Mouse (Mus musculus) intestine, embryonic 14.5 days (tissue): ENCODE results near the gene Kri1. TPM values are rescaled to one million over a fixed set of nuclear protein-coding genes. Genes with fewer than 3 reads are reported as not detected.
"Not testable (repeated sequence)": the region's sequence is repeated elsewhere in the genome, so short reads cannot be mapped to it uniquely, and the experiment has no call there.

Source experiments
- ATAC-seq: fragments of 200-750 bp; cut with Nextera tagmentation; replicated peaks from 2 replicates; pipeline ENCODE4 v1.8.0; 2017; ENCODE audit warnings: low read depth, moderate number of reproducible peaks, moderate TSS enrichment, moderate library complexity; ENCODE audit not compliant: low FRiP score, low TSS enrichment
- DNase-seq: peaks from one replicate; pipeline ENCODE4 v3.0.0-alpha.2; 2018; ENCODE audit warnings: low spot score
- H3K27ac ChIP-seq: fragments of 300-500 bp; sonication (generic); 2 replicates; pipeline ENCODE4 v1.5.1; 2014; ENCODE audit warnings: low read depth, mild to moderate bottlenecking, control low read depth
- H3K27me3 ChIP-seq: fragments of 300-500 bp; sonication (generic); replicated peaks from 2 replicates; pipeline ENCODE4 v1.6.1; 2014; ENCODE audit warnings: low read length, control low read depth; ENCODE audit not compliant: control insufficient read depth, insufficient read depth
- H3K36me3 ChIP-seq: fragments of 300-500 bp; sonication (generic); 2 replicates; pipeline ENCODE4 v1.6.1; 2014; ENCODE audit warnings: low read length, control low read depth; ENCODE audit not compliant: control insufficient read depth, insufficient read depth
- H3K4me1 ChIP-seq: fragments of 300-500 bp; sonication (generic); replicated peaks from 2 replicates; pipeline ENCODE4 v1.6.1; 2014; ENCODE audit warnings: low read length, control low read depth, mixed read lengths; ENCODE audit not compliant: control insufficient read depth, insufficient read depth
- H3K4me2 ChIP-seq: fragments of 300-500 bp; sonication (generic); 2 replicates; pipeline ENCODE4 v1.6.1; 2014; ENCODE audit warnings: low read length
- H3K4me3 ChIP-seq: fragments of 300-500 bp; sonication (generic); 2 replicates; pipeline ENCODE4 v1.5.1; 2014; ENCODE audit warnings: low read depth, low read length, control low read depth, mixed read lengths
- H3K9ac ChIP-seq: fragments of 300-500 bp; sonication (generic); 2 replicates; pipeline ENCODE4 v1.6.1; 2014; ENCODE audit warnings: mild to moderate bottlenecking, low read length
- H3K9me3 ChIP-seq: fragments of 300-500 bp; sonication (generic); 2 replicates; pipeline ENCODE4 v1.6.1; 2016; ENCODE audit warnings: low read length, control low read depth; ENCODE audit not compliant: control insufficient read depth
- WGBS: fragments of 180-500 bp; shearing (Covaris S2); extraction: QIAGEN DNeasy Blood & Tissue Kit; methylation state at CpG from one replicate; pipeline ENCODE4 v1.1.7; 2014; 5-methylcytosine and 5-hydroxymethylcytosine counted together
- polyA plus RNA-seq: library from polyadenylated mRNA; unstranded; fragments of >200 nt; fragmentation: Nextera tagmentation; extraction: Ambion mirVana; gene quantifications from 2 replicates; pipeline ENCODE4 v1.2.1, GENCODE M21; 2014

Kri1 gene
- polyA plus RNA-seq, 1 experiment from 2014 or later, result 12.8 TPM

DNA sequence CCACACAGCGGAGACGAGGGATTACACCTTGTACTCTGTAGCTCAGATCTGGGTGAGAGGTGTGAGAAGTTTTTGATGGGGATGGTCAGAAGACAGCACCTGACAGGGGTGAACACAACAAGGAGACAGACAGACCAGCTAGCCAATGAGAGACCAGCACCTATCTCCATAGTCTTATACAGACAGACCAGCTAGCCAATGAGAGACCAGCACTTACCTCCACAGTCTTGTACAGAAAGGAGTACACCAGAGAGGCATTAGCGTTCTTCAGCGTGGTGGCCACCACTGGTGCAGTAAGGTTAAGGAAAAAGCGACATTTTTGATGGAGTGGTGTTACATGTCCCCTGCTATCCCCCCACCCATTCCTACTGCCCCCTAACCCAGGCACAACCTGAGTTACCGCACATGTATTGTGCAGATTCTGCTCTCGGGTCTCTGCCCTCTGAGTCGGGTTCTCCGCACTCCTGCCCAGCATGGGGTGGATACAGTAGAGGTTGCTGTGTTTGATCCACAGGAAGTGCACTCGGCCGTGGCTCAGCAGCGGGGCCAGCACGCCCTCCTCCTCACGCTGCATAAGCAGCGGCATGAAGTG is 21.5 kb upstream of the Kri1 start:
- H3K9me3 ChIP-seq, result no peaks in the 10 kb centered on the region
- no peak for ATAC-seq
- no peak overlapping the region for H3K9ac ChIP-seq
- no peak overlapping the region for H3K27ac ChIP-seq
- no peak overlapping the region for H3K4me2 ChIP-seq
- DNase-seq, result no peak
- no peak overlapping the region for H3K4me3 ChIP-seq
- H3K27me3 ChIP-seq, result peaks cover 14% of the 10 kb centered on the region
- no peaks in the 10 kb centered on the region for H3K4me1 ChIP-seq
- H3K36me3 ChIP-seq, result no peaks in the 10 kb centered on the region
- 68% methylated on average over 15 of the region's 15 CpGs for WGBS

DNA sequence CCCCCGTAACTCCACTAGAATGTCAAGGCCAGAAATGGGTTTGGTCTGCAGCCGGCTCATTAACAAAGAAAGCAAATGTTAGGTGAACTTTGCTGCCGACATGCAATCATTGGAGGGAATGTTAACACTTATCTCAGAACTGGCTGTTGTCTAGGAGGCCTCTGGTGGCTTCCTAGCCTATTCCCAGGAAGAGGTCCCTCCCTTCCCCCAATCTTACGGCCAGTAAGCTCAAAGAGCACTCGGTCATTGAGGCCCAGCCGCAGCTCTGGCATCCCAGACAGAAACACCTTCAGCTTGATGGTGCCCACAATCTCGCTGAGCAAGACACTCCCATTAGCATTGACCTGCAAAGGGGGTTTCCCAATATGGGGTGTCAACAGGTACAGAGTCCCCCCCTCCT is 17.3 kb upstream of the Kri1 start:
- Histone ChIP-seq H3K9me3 (no peaks in the 10 kb centered on the region), H3K4me1 (no peaks in the 10 kb centered on the region), H3K27me3 (no peaks in the 10 kb centered on the region), H3K4me2 (no peak overlapping the region), H3K27ac (no peak overlapping the region), H3K36me3 (no peaks in the 10 kb centered on the region), H3K9ac (no peak overlapping the region), H3K4me3 (no peak overlapping the region)
- 74% methylated on average over 7 of the region's 7 CpGs for WGBS
- no peak for DNase-seq
- ATAC-seq, result no peak

DNA sequence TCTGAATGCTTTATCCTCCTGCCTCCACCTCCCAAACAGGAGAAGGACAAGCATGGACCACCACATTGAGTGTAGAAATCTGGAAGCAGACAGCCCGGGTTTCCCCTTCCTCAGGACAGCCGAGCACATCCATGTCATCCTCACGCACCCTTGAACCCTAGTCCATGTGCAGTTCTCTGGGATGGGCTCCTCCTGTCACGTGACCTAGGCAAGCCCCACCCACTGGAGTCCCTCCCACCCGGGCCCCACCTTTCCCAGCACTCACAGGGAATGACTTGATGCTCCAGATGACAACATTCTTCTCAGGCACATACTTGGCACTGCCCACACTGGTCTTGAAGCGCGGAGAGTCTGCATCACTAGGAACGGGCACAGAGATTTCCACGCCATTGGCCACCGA is 11.2 kb upstream of the Kri1 start:
- Histone ChIP-seq H3K36me3 (no peaks in the 10 kb centered on the region), H3K27me3 (no peaks in the 10 kb centered on the region), H3K4me3 (no peak overlapping the region), H3K4me1 (no peaks in the 10 kb centered on the region), H3K9ac (no peak overlapping the region), H3K4me2 (no peak overlapping the region), H3K27ac (no peak overlapping the region), H3K9me3 (no peaks in the 10 kb centered on the region)
- ATAC-seq (no peak), DNase-seq (no peak)
- 87% methylated on average over 10 of the region's 10 CpGs for WGBS

DNA sequence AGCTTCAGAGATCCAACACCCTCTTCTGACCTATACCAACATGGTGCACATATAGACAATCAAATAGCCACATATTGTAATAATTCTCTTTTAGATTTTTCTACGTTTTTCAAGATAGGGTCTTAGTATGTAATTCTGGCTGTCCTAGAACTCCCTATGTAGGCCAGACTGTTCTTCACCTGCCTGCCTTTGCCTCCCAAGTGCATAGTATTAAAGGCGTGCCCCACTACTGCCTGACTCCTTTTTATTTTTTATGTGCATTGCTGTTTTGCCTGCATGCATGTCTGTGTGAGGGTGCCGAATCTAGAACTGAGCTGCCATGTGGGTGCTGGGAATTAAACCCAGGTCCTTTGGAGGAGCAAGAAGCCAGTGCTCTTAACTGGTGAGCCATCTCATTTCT is 4.5 kb upstream of the Kri1 start:
- peak overlapping the region; percentile 72 for H3K4me2 ChIP-seq
- no peak for DNase-seq
- 95% methylated on average over 3 of the region's 3 CpGs for WGBS
- ATAC-seq, result no peak
- H3K4me3 ChIP-seq, result no peak overlapping the region
- H3K36me3 ChIP-seq, result no peaks in the 10 kb centered on the region
- H3K9me3 ChIP-seq, result no peaks in the 10 kb centered on the region
- no peaks in the 10 kb centered on the region for H3K27me3 ChIP-seq
- peaks cover 12% of the 10 kb centered on the region for H3K4me1 ChIP-seq
- no peak overlapping the region for H3K9ac ChIP-seq
- no peak overlapping the region for H3K27ac ChIP-seq

DNA sequence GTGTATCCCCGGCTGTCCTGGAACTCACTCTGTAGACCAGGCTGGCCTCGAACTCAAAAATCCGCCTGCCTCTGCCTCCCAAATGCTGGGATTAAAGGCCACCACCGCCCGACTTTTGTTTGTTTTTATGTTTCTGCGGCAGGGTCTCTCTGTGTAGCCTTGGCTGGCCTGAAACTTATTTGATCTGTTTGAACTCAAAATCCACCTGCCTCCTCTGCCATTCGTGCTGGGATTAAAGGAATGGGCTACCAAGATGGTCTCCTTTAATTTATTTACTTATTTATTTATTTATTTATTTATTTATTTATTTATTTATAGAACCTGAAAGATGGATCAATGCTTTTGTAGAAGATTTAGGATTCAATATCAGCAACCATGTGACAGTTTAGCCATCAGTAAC is 4.1 kb upstream of the Kri1 start:
- not testable (repeated sequence) for H3K36me3 ChIP-seq, H3K27me3 ChIP-seq, ATAC-seq, H3K9me3 ChIP-seq
- peak overlapping the region; percentile 72 for H3K4me2 ChIP-seq
- H3K27ac ChIP-seq, result peak overlapping the region; percentile 85
- peak; percentile 59 for DNase-seq
- peak overlapping the region; percentile 84 for H3K4me3 ChIP-seq
- H3K4me1 ChIP-seq, result peaks cover 16% of the 10 kb centered on the region
- H3K9ac ChIP-seq, result peak overlapping the region; percentile 44
- WGBS, result 16% methylated on average over 7 of the region's 7 CpGs

DNA sequence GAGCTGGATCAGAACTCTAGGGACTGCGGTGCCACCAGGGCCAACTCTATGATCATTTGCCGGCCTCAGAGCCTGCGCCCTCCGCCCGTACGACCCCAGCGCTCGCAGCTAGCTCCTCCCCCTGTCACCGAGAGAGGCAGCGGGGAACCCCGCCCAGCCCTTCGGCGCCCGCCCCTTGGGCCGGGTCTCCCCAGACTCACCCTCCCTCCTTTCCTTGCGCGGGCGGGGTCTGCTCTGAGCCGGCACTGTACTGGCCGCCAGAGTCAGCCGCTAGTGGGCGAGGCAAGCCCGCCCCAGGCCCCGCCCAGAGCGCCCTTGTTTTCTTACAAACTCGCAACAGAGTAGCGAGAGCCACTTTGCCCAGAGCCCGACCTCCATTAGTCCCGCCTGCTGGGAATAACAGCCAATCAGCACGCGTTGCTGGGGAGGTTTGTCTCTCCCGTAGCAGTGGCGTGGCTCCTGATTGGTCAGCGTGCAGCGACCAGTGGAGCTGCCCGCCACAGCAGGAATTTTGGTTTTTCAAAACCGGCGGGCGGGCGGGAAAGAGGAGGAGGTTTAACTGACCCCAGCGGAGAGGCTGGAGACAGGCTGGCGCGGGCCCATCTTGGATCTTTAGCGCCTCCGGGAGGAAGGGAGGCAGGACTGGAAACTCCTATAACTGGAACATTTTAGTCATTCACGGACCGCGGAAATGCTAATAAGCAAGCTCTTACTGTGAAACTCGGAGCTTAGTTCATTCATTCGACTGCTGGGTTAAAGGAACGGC is 3.4 kb upstream of the Kri1 start, which contains the start of gene Cdkn2d:
Gene Cdkn2d (minus strand): TSS at position 386 of the 766 bp plus-strand sequence.
- Histone ChIP-seq H3K27me3 (no peaks in the 10 kb centered on the region), H3K9ac (peak within 1 kb of the TSS; percentile 61), H3K36me3 (no peaks in the 10 kb centered on the region), H3K4me1 (peaks cover 22% of the 10 kb centered on the region), H3K4me2 (peak within 1 kb of the TSS; percentile 72), H3K27ac (peak within 1 kb of the TSS; percentile 85), H3K9me3 (no peaks in the 10 kb centered on the region), H3K4me3 (peak within 1 kb of the TSS; percentile 84)
- WGBS, result under 1% methylated on average over 51 of the region's 51 CpGs
- peak; percentile 99 for DNase-seq
- ATAC-seq, result peak; percentile 96

DNA sequence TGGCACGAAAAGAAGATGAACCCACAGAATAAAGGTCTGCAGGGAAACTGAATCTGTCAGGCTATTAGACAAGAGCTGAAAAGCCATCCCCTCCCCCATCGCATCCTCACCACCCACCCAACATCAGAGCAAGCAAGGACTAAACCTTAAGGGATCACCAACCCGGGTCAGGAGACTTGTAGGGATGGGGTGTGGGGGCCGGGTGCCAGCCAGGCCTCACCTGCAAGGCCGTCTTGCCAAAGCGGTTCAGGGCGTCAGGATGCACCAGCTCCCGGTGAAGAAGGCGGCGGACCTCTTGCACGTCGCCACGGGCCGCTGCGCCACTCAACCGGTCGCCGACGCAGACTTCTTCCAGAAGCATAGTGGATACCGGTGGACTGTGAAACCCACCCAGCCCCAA is 2.8 kb upstream of the Kri1 start:
- H3K27me3 ChIP-seq, result no peaks in the 10 kb centered on the region
- ATAC-seq (0 out of 2 replicates have a peak, but pooled peaks have one; percentile 0), DNase-seq (no peak)
- H3K4me3 ChIP-seq, result peak overlapping the region; percentile 84
- WGBS, result under 1% methylated on average over 20 of the region's 20 CpGs
- H3K4me1 ChIP-seq, result peaks cover 22% of the 10 kb centered on the region
- peak overlapping the region; percentile 72 for H3K4me2 ChIP-seq
- peak overlapping the region; percentile 61 for H3K9ac ChIP-seq
- no peaks in the 10 kb centered on the region for H3K9me3 ChIP-seq
- H3K27ac ChIP-seq, result no peak overlapping the region; the same call in 1 of the 2 replicates
- H3K36me3 ChIP-seq, result peaks cover 3% of the 10 kb centered on the region; the same call in 1 of the 2 replicates

DNA sequence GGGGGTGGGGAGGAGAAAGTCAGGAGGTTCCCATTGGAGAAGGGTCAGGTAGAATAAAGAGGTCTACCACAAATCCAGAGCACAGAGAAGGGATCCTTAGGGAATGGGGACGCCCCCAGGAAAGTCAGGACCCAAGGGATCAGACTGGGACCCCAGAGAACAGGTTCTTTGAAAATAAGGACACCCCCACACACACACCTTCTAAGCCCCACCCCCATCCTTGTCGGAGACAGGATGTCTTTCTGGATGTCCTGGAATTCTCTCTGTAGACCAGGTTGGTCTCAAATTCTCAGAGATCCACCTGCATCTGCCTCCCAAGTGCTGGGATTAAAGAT is 1.5 kb upstream of the Kri1 start:
- Histone ChIP-seq H3K4me3 (no peak overlapping the region), H3K27me3 (no peaks in the 10 kb centered on the region), H3K4me2 (no peak overlapping the region), H3K27ac (no peak overlapping the region), H3K9ac (no peak overlapping the region), H3K4me1 (peaks cover 22% of the 10 kb centered on the region), H3K36me3 (peaks cover 15% of the 10 kb centered on the region), H3K9me3 (no peaks in the 10 kb centered on the region)
- DNase-seq (no peak), ATAC-seq (no peak)
- WGBS, result 86% methylated on average over 2 of the region's 2 CpGs
